Mouse (Mus musculus): ENCODE data around the gene Gjb3.

The Gjb3 gene

DNA sequence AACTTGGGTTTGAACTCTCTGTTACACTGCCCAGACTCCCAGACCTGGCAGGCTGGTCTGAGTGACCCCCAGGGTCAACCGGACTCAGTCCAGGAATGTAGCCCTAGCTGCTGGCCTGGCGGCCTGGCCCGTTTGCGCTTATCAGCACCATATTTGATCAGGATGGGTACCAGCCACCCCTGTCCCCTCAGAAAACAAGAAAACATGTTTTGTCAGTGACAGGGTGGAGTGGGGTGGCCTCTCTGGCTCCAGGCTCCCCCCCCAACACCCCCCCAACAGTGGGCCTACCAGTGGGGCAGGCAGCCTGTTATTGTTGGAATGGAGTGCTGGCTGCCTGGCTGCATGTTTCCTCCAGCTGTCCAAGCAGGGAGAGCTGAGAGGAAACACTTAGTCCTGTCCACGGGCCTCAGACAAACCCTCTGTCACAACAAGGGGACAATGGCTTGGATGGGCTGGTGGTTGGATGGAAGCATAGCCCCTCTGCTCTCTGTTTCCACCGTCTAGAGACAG, 41.5 kb downstream of the Gjb3 start:
- DNase-seq (ENCODE audit: low read depth in 1 of 2, low spot score in 2 of 2): no peak

DNA sequence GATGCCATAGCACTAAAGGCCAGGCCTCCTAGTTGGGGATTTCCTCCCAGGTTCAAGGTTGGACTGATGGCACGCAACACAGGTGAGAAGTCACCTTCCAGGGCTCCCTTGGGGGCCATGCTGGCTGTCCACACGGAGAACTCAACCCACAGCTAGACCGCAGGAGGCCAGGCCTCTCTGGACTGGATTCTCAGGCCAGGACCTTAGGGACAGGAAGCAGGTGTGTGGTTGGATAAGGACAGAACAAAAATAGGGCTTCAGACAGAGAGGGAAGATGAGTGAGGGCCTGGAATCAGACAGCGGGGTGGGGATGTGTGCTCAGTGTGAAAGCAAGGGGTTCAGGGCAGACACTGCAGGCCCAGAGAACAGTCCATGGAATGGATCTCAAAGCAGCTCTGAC, 43.7 kb downstream of the Gjb3 start:
- DNase-seq (ENCODE audit: low read depth in 1 of 2, low spot score in 2 of 2): no peak

DNA sequence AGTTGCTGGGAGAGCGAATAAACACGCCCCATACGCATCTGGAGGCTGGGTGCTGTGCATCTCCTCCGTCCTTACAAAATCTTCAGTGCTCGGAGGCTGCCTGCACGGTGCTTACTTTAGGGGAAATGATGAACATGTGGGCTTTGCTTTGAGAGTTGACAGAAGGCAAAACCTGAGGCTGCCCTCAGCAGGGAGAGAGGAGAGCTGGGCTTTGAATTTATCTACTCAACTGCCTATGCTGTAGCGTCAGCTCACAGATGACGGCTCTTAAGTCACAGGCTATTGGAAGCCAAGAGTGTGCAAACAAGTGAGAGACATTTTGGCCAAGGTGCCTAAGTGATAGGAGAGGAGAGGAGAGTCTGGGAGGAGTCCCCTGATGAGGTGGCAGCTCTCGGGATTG, 51.4 kb downstream of the Gjb3 start:
- no peak for DNase-seq (ENCODE audit: low read depth in 1 of 2, low spot score in 2 of 2)

GRCm38 (mm10) chr4:127278451-127279001, 52.1 kb downstream of the Gjb3 start:
- no peak for DNase-seq (ENCODE audit: low read depth in 1 of 2, low spot score in 2 of 2)
